Mouse (Mus musculus) G1E (cell line): ENCODE results near the gene Kctd15. TPM values are rescaled to one million over a fixed set of nuclear protein-coding genes. Genes with fewer than 3 reads are reported as not detected.

Experiments
- ATAC-seq: 2 replicates; pipeline ENCODE4 v1.8.0; 2016; ENCODE audit warnings: mild to moderate bottlenecking; ENCODE audit not compliant: insufficient number of reproducible peaks, poor library complexity, low FRiP score, severe bottlenecking; ENCODE audit errors: extremely low read depth
- DNase-seq: peaks from one replicate; pipeline ENCODE4 v3.0.0; 2012; ENCODE audit warnings: low spot score
- H3K27me3 ChIP-seq: 2 replicates; pipeline ENCODE4 v1.6.1; 2012; ENCODE audit warnings: mild to moderate bottlenecking, low read length, inconsistent platforms; ENCODE audit not compliant: insufficient read depth
- H3K36me3 ChIP-seq: replicated peaks from 2 replicates; pipeline ENCODE3; 2012; ENCODE audit warnings: mild to moderate bottlenecking, inconsistent platforms
- H3K4me1 ChIP-seq: 2 replicates; pipeline ENCODE4 v1.6.1; 2012; ENCODE audit warnings: low read depth, low read length, inconsistent platforms, mixed read lengths; ENCODE audit not compliant: insufficient read depth
- H3K4me3 ChIP-seq: 2 replicates; pipeline ENCODE4 v1.5.1; 2012; ENCODE audit warnings: low read depth, mild to moderate bottlenecking, inconsistent platforms, low read length, moderate library complexity, mixed read lengths
- H3K9me3 ChIP-seq: replicated peaks from 2 replicates; pipeline ENCODE4 v1.6.1; 2012; ENCODE audit warnings: inconsistent platforms
- CTCF ChIP-seq: IDR thresholded peaks from 2 replicates; pipeline ENCODE4 v1.5.1; 2012; ENCODE audit warnings: low read depth, low read length, inconsistent platforms, mixed read lengths
- GATA1 ChIP-seq: IDR thresholded peaks from 2 replicates; pipeline ENCODE4 v1.6.1; 2012; ENCODE audit warnings: borderline replicate concordance, low read length, inconsistent platforms, mixed read lengths
- GATA2 ChIP-seq: IDR thresholded peaks from 2 replicates; pipeline ENCODE4 v1.6.1; 2012; ENCODE audit warnings: low read depth, low read length, inconsistent platforms, borderline replicate concordance
- POLR2AphosphoS5 ChIP-seq: IDR thresholded peaks from 2 replicates; pipeline ENCODE4 v1.6.1; 2012; ENCODE audit warnings: low read depth, low read length, inconsistent platforms; ENCODE audit not compliant: insufficient replicate concordance
- TAL1 ChIP-seq: conservative IDR thresholded peaks from 2 replicates; pipeline ENCODE4 v1.6.1; 2012; ENCODE audit warnings: low read depth, low read length, inconsistent platforms, mixed read lengths
- polyA plus RNA-seq: library from polyadenylated mRNA; stranded (reverse); fragments of >175 nt; gene quantifications from 2 replicates; pipeline ENCODE4 v1.2.3, GENCODE M21; 2012
- total RNA-seq, 2 experiments: library from RNA; stranded (forward) in 1 of 2; stranded (reverse) in 1 of 2; fragments of 200-1000 nt in 1 of 2; fragments of >200 nt in 1 of 2; fragmentation: Nextera tagmentation in 1 of 2; gene quantifications; 2 replicates each; pipeline ENCODE4 v1.2.3; 2014 to 2017

Gene Kctd15
- total and polyA plus RNA-seq, 3 experiments, result 0.11 TPM; not detected in 2

- H3K9me3 ChIP-seq, result peaks cover 75% of the 10 kb centered on the region
- no peaks in the 10 kb centered on the region for H3K27me3 ChIP-seq
- H3K4me1 ChIP-seq, result no peaks in the 10 kb centered on the region
- DNase-seq, result no peak
- ATAC-seq, result no peak
- TF ChIP-seq GATA1 (no peak), CTCF (no peak), TAL1 (no peak), GATA2 (no peak), POLR2AphosphoS5 (no peak)
- no peak overlapping the region for H3K4me3 ChIP-seq
- H3K36me3 ChIP-seq, result no peaks in the 10 kb centered on the region
These were observed 23.4 kb downstream of the Kctd15 start for GRCm38 (mm10) chr7:34632966-34633742.

- DNase-seq, result no peak
- TF ChIP-seq POLR2AphosphoS5 (no peak), TAL1 (no peak), CTCF (no peak), GATA2 (no peak), GATA1 (no peak)
- ATAC-seq, result no peak
- H3K4me3 ChIP-seq, result no peak overlapping the region; the same call in 1 of the 2 replicates
- H3K36me3 ChIP-seq, result no peaks in the 10 kb centered on the region
- H3K9me3 ChIP-seq, result peaks cover 67% of the 10 kb centered on the region
- no peaks in the 10 kb centered on the region for H3K27me3 ChIP-seq
- H3K4me1 ChIP-seq, result no peaks in the 10 kb centered on the region
These were observed 26.1 kb downstream of the Kctd15 start for GRCm38 (mm10) chr7:34630211-34631085.

- Histone ChIP-seq H3K36me3 (no peaks in the 10 kb centered on the region), H3K9me3 (peaks cover 67% of the 10 kb centered on the region), H3K4me1 (no peaks in the 10 kb centered on the region), H3K4me3 (no peak overlapping the region), H3K27me3 (no peaks in the 10 kb centered on the region)
- ATAC-seq (no peak), DNase-seq (no peak)
- no peak for TF ChIP-seq POLR2AphosphoS5
- no peak for TF ChIP-seq GATA1
- TF ChIP-seq CTCF, result no peak
- TF ChIP-seq GATA2, result no peak
- TF ChIP-seq TAL1, result no peak
These were observed 26.8 kb downstream of the Kctd15 start for GRCm38 (mm10) chr7:34629702-34630210.

- ATAC-seq, result no peak
- TF ChIP-seq TAL1, result no peak
- H3K4me1 ChIP-seq, result no peaks in the 10 kb centered on the region
- H3K36me3 ChIP-seq, result no peaks in the 10 kb centered on the region
- no peak for DNase-seq
- no peak overlapping the region for H3K4me3 ChIP-seq
- peaks cover 56% of the 10 kb centered on the region for H3K9me3 ChIP-seq
- H3K27me3 ChIP-seq, result no peaks in the 10 kb centered on the region
These were observed 36.1 kb downstream of the Kctd15 start for GRCm38 (mm10) chr7:34620411-34620810.

- no peak for DNase-seq
- H3K4me3 ChIP-seq, result no peak overlapping the region
- ATAC-seq, result no peak
- TF ChIP-seq TAL1 (no peak), POLR2AphosphoS5 (no peak), CTCF (no peak), GATA1 (no peak), GATA2 (no peak)
- H3K27me3 ChIP-seq, result no peaks in the 10 kb centered on the region
- no peaks in the 10 kb centered on the region for H3K4me1 ChIP-seq
- no peaks in the 10 kb centered on the region for H3K36me3 ChIP-seq
- peaks cover 49% of the 10 kb centered on the region for H3K9me3 ChIP-seq
These were observed 38.2 kb downstream of the Kctd15 start for GRCm38 (mm10) chr7:34618141-34618890.

GRCm38 (mm10) chr7:34616275-34616674, 40.3 kb downstream of the Kctd15 start:
- DNase-seq (no peak), ATAC-seq (no peak)
- Histone ChIP-seq H3K9me3 (peaks cover 41% of the 10 kb centered on the region), H3K4me3 (no peak overlapping the region), H3K27me3 (no peaks in the 10 kb centered on the region), H3K36me3 (no peaks in the 10 kb centered on the region), H3K4me1 (no peaks in the 10 kb centered on the region)
- TF ChIP-seq POLR2AphosphoS5, result no peak
- TF ChIP-seq CTCF, result no peak
- TF ChIP-seq GATA1, result no peak
- TF ChIP-seq TAL1, result no peak
- no peak for TF ChIP-seq GATA2
